In the genomic region with DNA sequence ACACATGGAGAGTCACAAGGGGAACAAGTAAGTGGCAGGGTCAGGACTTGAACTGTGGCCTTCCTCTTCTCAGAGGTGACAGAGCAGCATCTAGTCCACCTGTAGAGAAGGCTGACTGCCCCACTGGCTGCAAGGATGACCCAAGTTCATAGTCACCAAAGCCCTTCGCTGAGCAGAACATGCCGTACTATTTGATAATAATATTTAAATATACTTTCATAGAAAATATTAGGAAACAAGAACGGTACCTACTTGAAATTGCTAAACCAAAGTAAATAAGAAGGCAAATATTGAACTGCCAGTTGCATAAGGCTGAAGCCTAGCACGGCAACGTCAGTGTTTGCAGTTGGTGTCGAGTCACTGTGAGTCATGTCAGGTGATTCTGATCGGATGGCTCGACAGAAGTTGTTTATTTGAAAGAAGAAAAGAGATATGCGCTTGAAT, we compare ENCODE assay signal across 12 mouse cellular contexts.
DNase-seq lines count a peak whose midpoint lies in the region; ATAC-seq lines count a peak whose summit lies in the region.
"Had no signal": no experiment of that assay in that cellular context is flagged by ENCODE, and none has a peak within 500 bp of the region (broad histone marks: within the 10 kb centered on the region; RNA-seq: fewer than 3 reads in every experiment).

No protein-coding gene starts in this region.

- no peaks in the 10 kb centered on the region for H3K9me3 ChIP-seq in liver, embryonic 12.5 days (replicated peaks)
- H3K9me3 ChIP-seq: forebrain, embryonic 15.5 days; hindbrain, embryonic 13.5 days; midbrain, embryonic 12.5 days; neural tube, embryonic 15.5 days had no signal

- H3K36me3 ChIP-seq in liver, embryonic 12.5 days, result no peaks in the 10 kb centered on the region
- H3K36me3 ChIP-seq: forebrain, embryonic 15.5 days; hindbrain, embryonic 13.5 days; midbrain, embryonic 12.5 days; neural tube, embryonic 15.5 days had no signal

- H3K4me3 ChIP-seq in liver, embryonic 12.5 days, result no peak overlapping the region
- H3K4me3 ChIP-seq: forebrain, embryonic 15.5 days; hindbrain, embryonic 13.5 days; midbrain, embryonic 12.5 days; neural tube, embryonic 15.5 days had no signal

- no peak overlapping the region for H3K9ac ChIP-seq in liver, embryonic 12.5 days
- H3K9ac ChIP-seq: forebrain, embryonic 15.5 days; hindbrain, embryonic 13.5 days; midbrain, embryonic 12.5 days; neural tube, embryonic 15.5 days had no signal

- H3K27me3 ChIP-seq in liver, embryonic 12.5 days (replicated peaks), result no peaks in the 10 kb centered on the region
- H3K27me3 ChIP-seq: forebrain, embryonic 15.5 days; hindbrain, embryonic 13.5 days; midbrain, embryonic 12.5 days; neural tube, embryonic 15.5 days had no signal

- DNase-seq in urinary bladder, postnatal 36 days (ENCODE audit: low spot score in 2 of 2), result peak; percentile 37 to 51
- DNase-seq in urinary bladder, postnatal 25 days (ENCODE audit: low spot score), result no peak
- peak; percentile 91 for DNase-seq in lung, postnatal 25 days (ENCODE audit: low spot score)
- DNase-seq in thymus, postnatal 10 days (ENCODE audit: low spot score in 2 of 2), result no peak
- no peak for DNase-seq in gastrocnemius, adult 18-20 months (ENCODE audit: low spot score)
- no peak for DNase-seq in left cerebral cortex, adult 18-20 months (ENCODE audit: low spot score in 2 of 2)
- DNase-seq: thymus, postnatal 14 days had no signal

- 0 out of 2 replicates have a peak overlapping the region, but pooled peaks have one; percentile 55 for H3K27ac ChIP-seq in liver, embryonic 12.5 days
- H3K27ac ChIP-seq: forebrain, embryonic 15.5 days; hindbrain, embryonic 13.5 days; midbrain, embryonic 12.5 days; neural tube, embryonic 15.5 days had no signal

- no peak overlapping the region for H3K4me2 ChIP-seq in liver, embryonic 12.5 days
- H3K4me2 ChIP-seq: forebrain, embryonic 15.5 days; hindbrain, embryonic 13.5 days; midbrain, embryonic 12.5 days; neural tube, embryonic 15.5 days had no signal

- 45% methylated on average over 9 of the region's 9 CpGs for WGBS in liver, embryonic 12.5 days (ENCODE audit: insufficient replicate concordance)

- H3K4me1 ChIP-seq in liver, embryonic 12.5 days, result peaks cover 30% of the 10 kb centered on the region
- H3K4me1 ChIP-seq: forebrain, embryonic 15.5 days; hindbrain, embryonic 13.5 days; midbrain, embryonic 12.5 days; neural tube, embryonic 15.5 days had no signal

- peak; percentile 56 for ATAC-seq in liver, embryonic 12.5 days
- ATAC-seq: forebrain, embryonic 15.5 days had no signal

Comparison
In these comparisons a context has a peak if more than half of its experiments do, and no peak if none do; other contexts are left out.
1. DNase-seq: peak in urinary bladder, postnatal 36 days (2 of 2) and lung, postnatal 25 days (single experiment); none in urinary bladder, postnatal 25 days (single experiment), thymus, postnatal 10 days (0 of 2), gastrocnemius, adult 18-20 months (single experiment) and left cerebral cortex, adult 18-20 months (0 of 2).